Mouse (Mus musculus): Measurements from ENCODE around the gene Palm2.

DNA sequence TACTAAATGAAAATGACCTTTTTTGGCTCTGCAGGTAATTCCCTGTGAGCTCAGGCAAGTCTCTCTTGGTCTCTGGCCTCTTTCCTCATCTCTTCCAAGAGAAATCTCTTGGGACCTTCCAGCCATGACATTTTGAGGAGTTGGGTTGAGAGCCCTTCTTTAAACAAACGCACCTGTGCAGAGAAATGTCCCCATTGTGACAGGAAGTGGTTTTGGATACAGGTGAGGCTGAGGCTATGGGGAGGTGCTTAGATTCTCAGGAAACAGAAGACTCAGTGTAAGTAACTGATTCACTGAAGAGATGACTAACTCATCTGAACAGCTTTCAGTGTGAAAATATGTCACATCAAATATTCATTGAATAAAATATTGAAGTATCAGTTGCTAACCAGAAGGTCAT is 221.9 kb downstream of the Palm2 start:
- TF ChIP-seq CTCF (conservative IDR thresholded peaks at IDR 0.05; ENCODE audit: insufficient read depth, insufficient read length, low read depth, low read length) (no peak), POLR2A (IDR thresholded peaks at IDR 0.05; ENCODE audit: low read depth, low read length) (no peak)
